Mouse (Mus musculus): ENCODE measurements around the gene Pcsk5. TPM values are rescaled to one million over a fixed set of nuclear protein-coding genes. Genes with fewer than 3 reads are reported as not detected.

Pcsk5 gene
- total RNA-seq, 2 experiments from 2014 or later, result 4.4 to 4.9 TPM

DNA sequence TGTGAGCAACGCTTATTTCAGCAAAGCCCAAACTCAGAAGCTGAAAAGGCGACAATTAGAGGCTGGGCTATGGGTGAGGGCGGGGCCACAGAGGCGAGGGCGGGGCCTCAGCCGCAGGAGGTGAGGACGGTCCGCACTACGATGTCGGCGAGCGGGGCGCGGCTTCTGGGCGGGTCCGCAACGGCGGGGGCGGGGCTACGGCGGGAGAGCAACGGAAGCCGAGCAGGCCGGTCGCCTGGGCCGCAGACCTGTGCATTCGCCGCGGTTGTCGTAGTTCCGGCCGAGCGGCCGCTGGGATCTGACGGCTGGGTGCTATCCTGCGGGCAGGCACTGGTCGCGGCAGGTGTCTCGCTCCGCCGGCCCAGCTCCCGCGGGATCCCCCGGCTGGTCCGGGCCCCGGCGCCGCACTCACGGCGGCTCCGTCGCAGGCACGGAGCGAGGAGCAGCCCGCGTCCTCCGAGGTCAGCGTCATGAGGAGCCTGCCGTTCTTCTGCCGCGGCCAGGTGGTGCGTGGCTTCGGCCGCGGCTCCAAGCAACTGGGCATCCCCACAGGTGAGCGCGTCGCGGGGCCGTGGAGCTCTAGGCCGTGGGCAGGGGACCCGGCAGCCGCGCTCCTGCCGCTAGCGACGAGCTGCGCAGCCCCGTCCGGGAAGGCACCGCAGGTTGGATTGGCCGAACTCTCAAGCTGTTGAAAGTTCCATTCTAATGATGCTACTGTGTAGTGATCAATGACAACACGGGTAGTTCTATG is 443.4 kb downstream of the Pcsk5 start, which contains the start of gene Rfk:
Rfk (plus strand) TSS at position 203 of the 751 bp plus-strand sequence.
- peak; percentile 94 for DNase-seq

DNA sequence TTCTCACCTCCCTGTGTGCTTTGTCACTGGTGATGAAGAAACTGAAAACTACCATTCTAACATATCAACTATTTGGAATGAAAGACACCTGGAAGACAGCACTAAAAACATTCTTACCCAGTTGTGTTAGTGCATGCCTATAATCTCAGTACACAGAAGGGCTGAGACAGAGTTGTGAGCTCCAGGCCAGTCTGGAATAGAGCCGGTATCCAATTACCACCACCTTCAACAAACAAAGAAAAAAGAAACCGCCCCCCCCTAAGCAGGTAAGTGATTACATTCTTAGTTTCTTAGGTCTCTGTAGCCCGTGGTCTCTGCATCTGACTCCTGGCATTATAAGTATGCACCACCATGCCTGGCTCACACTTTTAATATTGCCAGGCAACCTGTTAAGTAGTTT is 444.6 kb downstream of the Pcsk5 start:
- DNase-seq, result no peak

DNA sequence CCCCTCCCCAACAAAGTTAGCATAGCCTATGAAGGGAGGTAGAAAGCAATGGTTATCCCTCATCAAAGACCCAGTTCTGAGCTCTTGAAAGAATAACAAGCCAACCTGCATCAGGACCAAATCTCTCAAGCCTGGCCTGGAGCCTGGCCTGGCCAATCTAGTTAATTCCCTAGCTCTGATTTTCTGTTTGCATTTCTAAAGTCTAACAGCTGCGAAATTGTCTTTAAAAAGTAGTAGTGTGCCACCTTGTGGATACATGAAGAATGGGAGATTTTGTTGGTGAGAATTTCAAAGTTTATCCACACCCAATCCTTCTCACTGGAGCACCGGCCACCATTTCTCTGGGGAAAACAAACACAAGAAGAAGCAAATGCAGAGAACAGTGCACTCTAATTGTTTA is 449.0 kb downstream of the Pcsk5 start:
- no peak for DNase-seq

DNA sequence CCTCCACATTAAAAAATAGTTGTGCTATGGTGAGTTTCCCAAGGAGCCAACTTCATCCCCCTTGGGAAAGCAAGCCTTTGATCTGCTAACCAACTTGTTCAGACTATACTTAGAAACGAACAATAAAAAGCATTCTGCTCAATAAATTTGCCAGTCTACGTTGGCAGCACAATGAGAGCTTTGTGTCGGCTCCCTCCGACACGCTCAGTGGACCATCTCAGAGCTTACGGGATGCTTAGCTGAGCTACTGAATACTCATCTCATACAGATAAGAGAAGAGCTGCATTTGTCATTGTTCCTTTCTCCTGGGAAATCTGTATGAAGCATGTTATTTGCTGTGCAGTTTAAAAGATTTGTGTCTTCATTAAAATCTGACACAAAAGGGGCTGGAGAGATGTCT is 451.0 kb downstream of the Pcsk5 start:
- DNase-seq, result no peak

DNA sequence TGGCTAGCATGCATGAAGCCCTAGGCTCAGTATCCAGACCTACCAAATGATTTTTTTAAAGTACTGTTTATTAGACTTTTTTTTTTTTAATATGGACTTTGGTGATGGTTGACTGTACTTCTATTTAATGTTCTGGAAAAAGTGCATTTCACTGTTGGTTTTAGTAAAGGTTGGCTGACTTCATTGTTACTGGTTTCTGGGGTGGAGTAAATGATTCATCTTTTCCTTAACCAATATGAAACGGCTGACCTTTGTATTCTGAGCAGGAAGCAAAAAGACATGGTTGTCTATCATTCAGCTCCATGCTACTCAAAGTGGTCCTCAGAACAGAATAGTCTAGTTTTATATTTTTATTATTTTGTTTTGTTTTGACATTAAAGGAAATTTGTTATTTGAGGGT is 452.0 kb downstream of the Pcsk5 start:
- DNase-seq, result no peak

DNA sequence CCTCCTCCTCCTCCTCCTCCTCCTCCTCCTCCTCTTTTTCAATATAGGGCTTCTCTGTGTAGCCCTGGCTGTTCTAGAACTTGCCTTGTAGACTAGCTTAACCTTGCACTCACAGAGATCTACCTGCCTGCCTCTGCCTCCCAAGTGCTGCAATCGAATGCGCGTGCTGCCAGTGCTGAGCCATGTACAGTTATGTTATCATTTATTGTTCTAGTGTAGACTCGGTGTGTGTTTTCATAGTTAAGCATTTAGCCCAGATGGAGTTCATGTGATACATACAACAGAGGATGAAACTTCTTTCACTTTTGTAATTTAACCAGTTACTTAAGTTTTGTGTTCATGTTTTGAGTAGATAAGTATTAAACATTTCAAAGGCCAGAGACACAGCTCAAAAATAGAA is 452.4 kb downstream of the Pcsk5 start:
- DNase-seq, result no peak

DNA sequence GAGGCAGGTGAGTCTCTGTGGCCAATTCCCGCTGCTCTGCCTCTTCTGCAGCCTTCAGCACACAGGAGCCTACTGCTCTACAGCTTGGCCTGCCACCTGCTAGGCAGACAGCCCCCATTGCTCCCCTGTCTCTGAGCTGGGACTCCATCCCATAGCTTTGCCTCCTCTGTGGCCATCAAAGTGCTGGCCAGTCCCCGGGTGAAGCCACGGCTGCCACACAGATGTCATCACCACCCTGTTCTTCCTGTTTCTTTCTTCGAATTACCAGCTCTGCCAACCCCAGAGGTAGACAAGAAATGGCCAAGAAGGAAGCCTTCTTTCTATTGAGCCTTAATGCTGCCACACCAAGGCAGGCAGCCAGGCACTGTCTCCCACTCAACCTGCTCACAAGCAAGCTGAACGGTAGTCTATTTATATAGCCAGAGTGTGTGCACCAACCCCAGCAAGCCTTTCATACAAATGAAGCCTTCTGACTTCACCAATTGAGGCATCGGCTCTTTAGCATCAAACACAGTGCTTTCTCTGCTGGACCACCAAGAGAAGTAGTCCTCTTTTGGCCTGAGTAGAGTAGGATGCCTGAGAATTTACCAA is 454.5 kb downstream of the Pcsk5 start:
- no peak for DNase-seq
